Mouse (Mus musculus): ENCODE data around the gene Dync1li1.
"Not testable (repeated sequence)": the region's sequence is repeated elsewhere in the genome, so short reads cannot be mapped to it uniquely, and the experiment has no call there.

The Dync1li1 gene

GRCm38 (mm10) chr9:114672703-114673561, 15.7 kb upstream of the Dync1li1 start:
- in situ Hi-C loops (cut with MboI, MseI) = no loop called here

GRCm38 (mm10) chr9:114673626-114674025, 15.0 kb upstream of the Dync1li1 start:
- in situ Hi-C loops (cut with MboI, MseI) = no loop called here

- in situ Hi-C loops (cut with MboI, MseI) = no loop called here
These were observed 10.0 kb upstream of the Dync1li1 start for GRCm38 (mm10) chr9:114678576-114678975.

- in situ Hi-C loops (cut with MboI, MseI) = no loop called here
These were observed 8.6 kb upstream of the Dync1li1 start for GRCm38 (mm10) chr9:114679944-114680343.

GRCm38 (mm10) chr9:114680531-114680930, 8.1 kb upstream of the Dync1li1 start:
- in situ Hi-C loops (cut with MboI, MseI) = no loop called here

GRCm38 (mm10) chr9:114682193-114682592, 6.4 kb upstream of the Dync1li1 start:
- in situ Hi-C loops (cut with MboI, MseI) = no loop called here

GRCm38 (mm10) chr9:114686245-114686644, 2.3 kb upstream of the Dync1li1 start:
- in situ Hi-C loops (cut with MboI, MseI) = no loop called here

- in situ Hi-C loops (cut with MboI, MseI) = no loop called here
These were observed 951 bp upstream of the Dync1li1 start for GRCm38 (mm10) chr9:114687639-114688038.

GRCm38 (mm10) chr9:114688953-114689407, 390 bp downstream of the Dync1li1 start:
- in situ Hi-C loops (cut with MboI, MseI) = no loop called here

GRCm38 (mm10) chr9:114690119-114690601, 1.6 kb downstream of the Dync1li1 start:
- in situ Hi-C loops (cut with MboI, MseI) = no loop called here

- in situ Hi-C loops (cut with MboI, MseI) = no loop called here
These were observed 2.5 kb downstream of the Dync1li1 start for GRCm38 (mm10) chr9:114691112-114691511.

- in situ Hi-C loops (cut with MboI, MseI) = not testable (repeated sequence)
These were observed 7.1 kb downstream of the Dync1li1 start for GRCm38 (mm10) chr9:114695662-114696061.

- in situ Hi-C loops (cut with MboI, MseI) = no loop called here
These were observed 8.5 kb downstream of the Dync1li1 start for GRCm38 (mm10) chr9:114697072-114697471.

- in situ Hi-C loops (cut with MboI, MseI) = no loop called here
These were observed 9.3 kb downstream of the Dync1li1 start for GRCm38 (mm10) chr9:114697926-114698325.

GRCm38 (mm10) chr9:114699262-114699661, 10.7 kb downstream of the Dync1li1 start:
- in situ Hi-C loops (cut with MboI, MseI) = no loop called here

GRCm38 (mm10) chr9:114699882-114700665, 11.5 kb downstream of the Dync1li1 start:
- in situ Hi-C loops (cut with MboI, MseI) = no loop called here

- in situ Hi-C loops (cut with MboI, MseI) = no loop called here
These were observed 12.4 kb downstream of the Dync1li1 start for GRCm38 (mm10) chr9:114701031-114701430.

GRCm38 (mm10) chr9:114701921-114702320, 13.3 kb downstream of the Dync1li1 start:
- in situ Hi-C loops (cut with MboI, MseI) = no loop called here

GRCm38 (mm10) chr9:114707805-114708204, 19.2 kb downstream of the Dync1li1 start:
- in situ Hi-C loops (cut with MboI, MseI) = no loop called here

GRCm38 (mm10) chr9:114710345-114710744, 21.8 kb downstream of the Dync1li1 start:
- in situ Hi-C loops (cut with MboI, MseI) = no loop called here

- in situ Hi-C loops (cut with MboI, MseI) = no loop called here
These were observed 24.9 kb downstream of the Dync1li1 start for GRCm38 (mm10) chr9:114713481-114713880.

- in situ Hi-C loops (cut with MboI, MseI) = no loop called here
These were observed 28.2 kb downstream of the Dync1li1 start for GRCm38 (mm10) chr9:114716677-114717331.

Data from regulatory T cell (primary cell).